Mouse (Mus musculus) C2C12 (cell line): ENCODE measurements around the gene Tanc1.

Source experiments
- CTCF ChIP-seq: IDR thresholded peaks from one replicate; pipeline ENCODE4 v1.5.1; 2011; ENCODE audit not compliant: control insufficient read depth, insufficient read depth, insufficient read length
- MYOD1 ChIP-seq: IDR thresholded peaks from one replicate; pipeline ENCODE4 v1.6.1; 2011; ENCODE audit warnings: low read depth; ENCODE audit not compliant: control insufficient read depth, insufficient read length

GRCm38 (mm10) chr2:59721119-59721518 lies 109.3 kb downstream of the Tanc1 start:
- TF ChIP-seq MYOD1, result no peak
- TF ChIP-seq CTCF, result no peak
